Mouse (Mus musculus): ENCODE measurements at regions not wholly inside any gene's neighbourhood (a gene's known extent, or its start where the extent isn't known, plus 50 kb on each side); places are given as distances from the start of the nearest gene placed in this dataset.

DNA sequence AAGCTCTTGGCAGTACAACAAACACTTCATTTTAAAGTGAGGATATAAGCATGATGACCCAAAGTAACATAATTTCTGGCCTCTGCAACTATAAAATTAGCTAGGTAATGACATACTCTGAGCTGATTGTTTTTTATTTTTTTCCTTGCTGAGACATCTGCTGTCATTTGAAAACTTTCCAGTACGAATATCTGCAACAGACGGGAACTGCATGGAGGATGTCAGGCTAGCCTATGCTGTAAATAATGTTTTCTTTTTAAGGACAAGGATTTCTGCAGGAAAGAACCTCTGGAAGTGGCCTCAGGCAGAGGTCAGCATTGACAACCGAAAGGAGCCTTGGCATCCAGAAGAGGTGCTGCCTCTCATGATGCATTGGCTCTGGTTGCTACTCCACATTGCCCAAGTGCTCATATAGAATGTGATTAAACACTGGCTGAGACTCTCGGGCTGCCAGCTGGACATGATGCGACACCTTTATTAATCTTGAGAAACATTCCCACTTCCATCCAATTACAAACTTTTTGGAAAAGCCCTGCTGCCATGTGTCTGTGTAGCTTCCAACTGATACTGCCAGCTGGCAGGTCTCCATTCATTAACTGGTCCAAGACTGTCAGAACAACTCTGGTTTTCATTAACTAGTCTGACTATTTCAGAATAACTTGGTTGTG, 837.9 kb downstream of the Ryr2 start:
- DNase-seq (ENCODE audit: low spot score): no peak

GRCm38 (mm10) chr13:11247541-11247940, 859.2 kb downstream of the Ryr2 start:
- DNase-seq (ENCODE audit: low spot score): peak; percentile 68

DNA sequence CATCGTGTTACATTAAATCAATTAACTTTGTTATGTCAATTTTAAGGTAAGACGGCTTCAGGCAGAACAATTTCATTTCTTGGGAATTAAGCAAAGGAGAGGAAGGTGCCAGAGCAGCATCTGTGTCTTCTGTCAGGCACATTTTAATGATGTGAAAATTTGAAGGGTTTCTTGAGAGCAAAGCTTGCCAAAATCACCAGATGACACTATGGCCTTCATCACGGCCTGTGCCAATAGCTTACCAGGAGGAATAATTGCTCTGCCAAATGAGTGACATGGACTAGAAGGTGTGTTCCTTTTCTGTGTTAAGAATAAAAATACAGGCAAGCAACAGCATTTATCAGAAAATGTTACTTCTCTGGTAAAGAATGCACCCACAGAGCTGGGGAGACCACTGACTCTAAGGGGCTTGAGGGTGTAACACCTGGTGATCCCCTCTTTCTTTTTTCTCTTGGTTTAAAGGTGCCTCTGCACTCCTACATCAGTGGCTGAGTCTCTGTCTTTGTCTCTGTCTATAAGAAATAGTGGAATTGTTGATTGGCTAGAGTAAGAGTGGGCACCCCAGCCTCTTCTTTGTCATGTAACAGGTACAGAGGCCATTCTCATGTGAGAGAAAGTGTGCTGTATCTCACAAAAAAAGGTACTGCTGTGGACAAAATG, 856.2 kb upstream of the Chrm3 start:
- no peak for DNase-seq (ENCODE audit: low spot score)

GRCm38 (mm10) chr13:11210109-11210508, 849.5 kb upstream of the Chrm3 start:
- no peak for DNase-seq (ENCODE audit: low spot score)

- no peak for DNase-seq (ENCODE audit: low spot score)
Observed at GRCm38 (mm10) chr13:11205216-11205786, 844.7 kb upstream of the Chrm3 start.

GRCm38 (mm10) chr13:11201978-11202377, 841.3 kb upstream of the Chrm3 start:
- DNase-seq (ENCODE audit: low spot score): no peak

- no peak for DNase-seq (ENCODE audit: low spot score)
Observed at GRCm38 (mm10) chr13:11192471-11192870, 831.8 kb upstream of the Chrm3 start.

GRCm38 (mm10) chr13:11181191-11181590, 820.5 kb upstream of the Chrm3 start:
- DNase-seq (ENCODE audit: low spot score): no peak

DNA sequence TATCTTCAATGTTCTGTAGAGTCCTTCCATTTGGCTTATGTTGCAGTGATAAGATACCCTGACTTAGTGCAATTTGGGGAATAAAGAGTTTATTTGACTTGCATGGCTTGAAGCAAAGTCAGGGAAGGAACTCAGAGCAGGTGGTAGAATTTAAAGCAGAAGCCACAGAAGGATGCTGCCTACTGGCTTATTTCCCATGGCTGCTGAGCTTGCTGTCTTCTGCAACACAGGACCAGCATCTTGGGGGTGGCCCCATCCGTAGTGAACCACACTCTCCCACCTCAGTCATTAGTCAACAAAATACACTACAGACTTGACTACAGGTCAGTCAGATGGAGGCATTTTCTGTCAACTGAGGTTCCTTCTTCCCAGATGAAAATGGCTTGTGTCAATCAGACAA, 819.7 kb upstream of the Chrm3 start:
- no peak for DNase-seq (ENCODE audit: low spot score)

- DNase-seq (ENCODE audit: low spot score): no peak
Observed at GRCm38 (mm10) chr13:11178586-11178985, 817.9 kb upstream of the Chrm3 start.

DNA sequence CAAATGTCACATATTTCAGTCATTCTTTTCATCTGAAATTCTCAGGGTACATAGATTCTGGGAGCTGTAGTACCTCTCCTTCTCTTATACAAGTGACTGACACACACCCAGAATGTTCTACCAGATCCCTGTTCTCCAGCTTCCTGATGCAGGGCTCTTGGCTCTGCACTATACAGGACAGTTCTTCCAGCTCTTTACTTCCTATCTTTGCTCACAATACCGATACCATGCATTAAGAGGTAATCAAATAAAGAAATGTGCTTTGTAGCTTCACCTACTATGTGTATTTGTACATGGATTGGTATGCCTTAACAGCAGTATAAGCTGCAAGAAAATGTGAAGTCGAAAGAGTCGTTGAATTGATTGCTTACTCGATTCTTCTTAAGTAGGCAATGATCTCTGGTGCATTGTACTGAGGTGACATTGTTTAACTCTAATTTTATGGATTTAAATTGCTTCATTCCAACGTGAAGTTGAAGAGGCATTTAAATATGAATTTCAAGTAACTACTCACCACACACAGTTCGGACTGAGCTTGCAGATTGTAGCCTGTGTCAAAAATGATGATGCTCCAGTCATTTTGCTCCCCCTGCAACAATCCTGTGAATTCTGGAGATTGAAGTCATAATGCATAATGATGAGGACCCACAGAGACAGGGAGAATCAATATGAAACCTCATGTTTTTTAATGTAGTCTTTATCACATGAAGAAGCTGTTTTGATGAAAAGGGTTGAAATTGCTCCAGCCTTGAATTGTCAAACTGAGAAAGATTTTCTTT, 817.2 kb upstream of the Chrm3 start:
- no peak for DNase-seq (ENCODE audit: low spot score)

DNA sequence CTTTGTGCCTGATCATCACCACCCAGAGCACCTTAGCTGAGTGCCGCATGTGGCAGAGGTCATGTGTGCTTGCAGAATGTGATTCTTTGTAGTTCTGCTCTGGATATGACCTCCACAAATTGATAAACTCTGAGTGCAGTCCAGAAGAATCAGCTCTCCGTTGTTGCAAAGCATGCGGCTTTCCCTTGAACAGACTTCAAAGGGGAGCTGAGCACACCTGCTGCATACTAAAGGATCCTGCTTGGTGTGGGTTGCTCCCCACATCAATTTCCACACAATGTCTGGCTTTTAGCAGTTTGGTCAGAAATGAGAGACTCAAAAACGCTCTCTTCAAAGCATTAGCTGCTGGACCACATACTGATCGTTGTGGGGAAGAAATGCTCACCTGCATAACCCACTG, 806.5 kb upstream of the Chrm3 start:
- DNase-seq (ENCODE audit: low spot score): no peak

DNA sequence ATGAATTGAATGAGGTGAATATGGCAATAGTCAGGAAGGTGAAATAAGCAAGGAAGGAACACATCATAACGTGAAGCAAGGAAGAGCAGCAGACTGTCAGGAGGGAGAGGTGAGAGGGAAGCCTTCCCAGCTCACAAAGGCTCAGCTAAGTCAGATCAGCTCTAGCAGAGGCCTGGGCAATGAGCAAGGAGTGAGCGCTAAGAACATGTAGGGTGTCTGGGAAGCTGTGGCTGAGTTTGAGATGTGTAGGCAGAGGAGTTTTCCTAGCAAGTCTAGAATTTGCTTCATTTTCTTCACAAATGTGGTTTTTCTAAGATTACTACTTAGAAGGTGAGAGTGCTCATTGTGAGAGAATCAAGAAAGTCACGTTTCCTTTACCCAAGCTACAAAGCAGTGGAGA, 803.5 kb upstream of the Chrm3 start:
- no peak for DNase-seq (ENCODE audit: low spot score)

GRCm38 (mm10) chr13:11147268-11147667, 786.6 kb upstream of the Chrm3 start:
- no peak for DNase-seq (ENCODE audit: low spot score)

DNA sequence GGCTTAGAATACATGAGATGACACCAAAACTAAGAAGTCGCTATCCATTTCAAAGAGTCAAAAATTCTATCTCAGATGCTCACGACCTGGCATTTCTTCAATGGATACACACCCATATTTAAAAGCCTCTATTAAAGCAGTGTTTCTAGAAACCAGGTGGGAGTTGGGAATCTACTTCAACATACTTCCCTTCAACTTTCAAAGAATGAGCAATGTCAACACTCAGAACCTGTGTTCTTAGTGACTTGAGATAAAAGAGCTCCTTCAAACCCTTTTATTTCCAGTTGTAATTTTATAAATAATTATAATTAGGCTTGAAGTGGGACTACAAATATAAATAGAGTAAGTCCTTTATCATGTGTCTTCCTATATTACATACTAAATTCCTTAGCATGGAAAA, 747.0 kb upstream of the Chrm3 start:
- DNase-seq (ENCODE audit: low spot score): no peak

DNA sequence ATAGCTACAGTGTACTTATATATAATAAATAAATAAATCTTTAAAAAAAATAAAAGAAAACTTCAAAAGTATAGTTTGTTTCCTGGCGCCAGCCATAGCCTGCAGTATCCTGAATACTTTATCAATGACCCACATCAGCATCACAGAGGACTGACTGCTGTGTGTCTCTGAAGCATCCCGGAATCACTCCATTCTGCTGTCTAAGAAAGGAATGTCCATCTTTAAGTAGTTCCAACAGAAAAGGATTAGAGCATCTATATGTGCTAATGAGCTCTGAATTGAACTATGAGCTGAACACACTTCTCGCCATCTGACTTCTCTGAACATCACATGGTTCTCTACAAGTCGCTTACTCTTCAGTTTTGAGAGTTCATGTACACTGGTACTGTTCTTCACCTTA, 745.8 kb upstream of the Chrm3 start:
- DNase-seq (ENCODE audit: low spot score): no peak

- no peak for DNase-seq (ENCODE audit: low spot score)
Observed at GRCm38 (mm10) chr13:11105571-11105970, 744.9 kb upstream of the Chrm3 start.

DNA sequence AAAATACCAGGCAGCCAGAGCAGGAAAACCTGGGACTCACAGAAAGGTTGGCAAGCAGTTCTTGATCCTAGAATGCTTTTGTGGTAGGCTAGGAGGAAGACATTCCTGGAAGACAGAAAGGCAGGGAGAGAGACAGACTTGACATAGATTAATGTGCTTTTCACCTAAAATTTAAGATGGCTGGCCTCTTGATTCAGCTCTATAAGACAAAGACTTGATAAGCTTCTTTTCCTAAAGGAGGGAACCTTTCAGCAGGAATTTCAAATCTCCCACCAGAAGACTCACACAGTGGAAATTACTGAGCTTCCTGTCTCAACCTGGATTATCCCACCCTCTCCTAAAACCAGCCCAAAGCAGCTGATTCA, 738.9 kb upstream of the Chrm3 start:
- DNase-seq (ENCODE audit: low spot score): no peak

- DNase-seq (ENCODE audit: low spot score): peak; percentile 10
Observed at GRCm38 (mm10) chr13:11098899-11099585, 738.4 kb upstream of the Chrm3 start.

- no peak for DNase-seq (ENCODE audit: low spot score)
Observed at GRCm38 (mm10) chr13:11092911-11093310, 732.3 kb upstream of the Chrm3 start.

Measured in retina, embryonic 14.5 days (tissue).